Mouse (Mus musculus) MEL (cell line): ENCODE data around the gene Rps3a1. TPM values are rescaled to one million over a fixed set of nuclear protein-coding genes. Genes with fewer than 3 reads are reported as not detected.

Experiments used
- DNase-seq: peaks from one replicate; pipeline ENCODE4 v3.0.0; 2011; ENCODE audit warnings: low read depth, low spot score
- H3K27ac ChIP-seq: 2 replicates; pipeline ENCODE4 v1.5.1; 2012; ENCODE audit warnings: low read depth, mild to moderate bottlenecking, control low read depth, low read length, moderate library complexity; ENCODE audit not compliant: control insufficient read depth
- H3K27me3 ChIP-seq, 2 experiments: fragments of 150-350 bp in 1 of 2; sonication (generic) in 1 of 2; 2 replicates each; pipeline ENCODE4 v1.6.1; 2012; ENCODE audit warnings: low read length in 2 of 2, mild to moderate bottlenecking in 2 of 2, improper control_type of control experiment in 1 of 2, moderate library complexity in 1 of 2; ENCODE audit not compliant: insufficient read depth in 2 of 2, control insufficient read depth in 1 of 2
- H3K36me3 ChIP-seq, 2 experiments: 2 replicates each; pipeline ENCODE4 v1.6.1; 2012 to 2014; ENCODE audit warnings: low read length in 2 of 2, improper control_type of control experiment in 1 of 2, inconsistent platforms in 1 of 2, mild to moderate bottlenecking in 1 of 2; ENCODE audit not compliant: insufficient read depth in 2 of 2, control insufficient read depth in 1 of 2
- H3K4me1 ChIP-seq, 2 experiments: fragments of 150-350 bp in 1 of 2; sonication (generic) in 1 of 2; 2 replicates each; pipeline ENCODE4 v1.6.1; 2012; ENCODE audit warnings: low read length in 2 of 2, improper control_type of control experiment in 1 of 2, mild to moderate bottlenecking in 1 of 2; ENCODE audit not compliant: insufficient read depth in 2 of 2, control insufficient read depth in 1 of 2
- H3K4me3 ChIP-seq, 2 experiments: fragments of 150-350 bp in 1 of 2; sonication (generic) in 1 of 2; 2 replicates each; pipeline ENCODE4 v1.5.1; 2012; ENCODE audit warnings: low read depth in 2 of 2, low read length in 2 of 2, mild to moderate bottlenecking in 2 of 2, moderate library complexity in 2 of 2, control low read depth in 1 of 2, improper control_type of control experiment in 1 of 2; ENCODE audit not compliant: control insufficient read depth in 1 of 2, insufficient read depth in 1 of 2
- H3K79me2 ChIP-seq: 2 replicates; pipeline ENCODE4 v1.6.1; 2012; ENCODE audit warnings: mild to moderate bottlenecking, low read length, moderate library complexity; ENCODE audit not compliant: control insufficient read depth, poor library complexity, insufficient read depth
- H3K9ac ChIP-seq: 2 replicates; pipeline ENCODE4 v1.6.1; 2012; ENCODE audit warnings: low read depth, mild to moderate bottlenecking, control low read depth, low read length, moderate library complexity; ENCODE audit not compliant: control insufficient read depth, poor library complexity, severe bottlenecking
- H3K9me3 ChIP-seq: fragments of 150-350 bp; sonication (generic); replicated peaks from 2 replicates; pipeline ENCODE4 v1.6.1; 2012; ENCODE audit warnings: mild to moderate bottlenecking, low read length, improper control_type of control experiment, moderate library complexity; ENCODE audit not compliant: insufficient read depth
- CHD1 ChIP-seq: IDR thresholded peaks from 2 replicates; pipeline ENCODE4 v1.6.1; 2012; ENCODE audit warnings: low read depth, mild to moderate bottlenecking, inconsistent platforms, low read length, improper control_type of control experiment
- E2F4 ChIP-seq: IDR thresholded peaks from 2 replicates; pipeline ENCODE4 v1.6.1; 2011; ENCODE audit warnings: low read depth, low read length, improper control_type of control experiment, borderline replicate concordance
- GATA1 ChIP-seq: IDR thresholded peaks from 2 replicates; pipeline ENCODE4 v1.6.1; 2011; ENCODE audit warnings: low read depth, low read length, improper control_type of control experiment
- MXI1 ChIP-seq: IDR thresholded peaks from 2 replicates; pipeline ENCODE4 v1.6.1; 2011; ENCODE audit warnings: mild to moderate bottlenecking, low read depth, low read length, improper control_type of control experiment
- MYB ChIP-seq: IDR thresholded peaks from 2 replicates; pipeline ENCODE4 v1.6.1; 2011; ENCODE audit warnings: mild to moderate bottlenecking, low read depth, low read length, improper control_type of control experiment
- NELFE ChIP-seq: IDR thresholded peaks from 2 replicates; pipeline ENCODE4 v1.6.1; 2011; ENCODE audit warnings: low read depth, low read length, improper control_type of control experiment
- SMC3 ChIP-seq: IDR thresholded peaks from 2 replicates; pipeline ENCODE4 v1.6.1; 2011; ENCODE audit warnings: low read depth, low read length, improper control_type of control experiment
- TAL1 ChIP-seq: IDR thresholded peaks from 2 replicates; pipeline ENCODE4 v1.6.1; 2012; ENCODE audit warnings: mild to moderate bottlenecking, inconsistent platforms, low read length, moderate library complexity, mixed read lengths
- TCF12 ChIP-seq: IDR thresholded peaks from 2 replicates; pipeline ENCODE4 v1.6.1; 2014; ENCODE audit warnings: low read depth, mild to moderate bottlenecking, inconsistent platforms, low read length, improper control_type of control experiment, moderate library complexity
- ZC3H11A ChIP-seq: IDR thresholded peaks from 2 replicates; pipeline ENCODE4 v1.6.1; 2012; ENCODE audit warnings: low read depth, mild to moderate bottlenecking, inconsistent platforms, low read length, improper control_type of control experiment
- ZMIZ1 ChIP-seq: IDR thresholded peaks from 2 replicates; pipeline ENCODE4 v1.6.1; 2012; ENCODE audit warnings: low read depth, mild to moderate bottlenecking, inconsistent platforms, low read length, improper control_type of control experiment, moderate library complexity
- ZNF384 ChIP-seq: IDR thresholded peaks from 2 replicates; pipeline ENCODE4 v1.6.1; 2012; ENCODE audit warnings: low read depth, mild to moderate bottlenecking, inconsistent platforms, low read length, improper control_type of control experiment
- polyA plus RNA-seq, 2 experiments: library from polyadenylated mRNA; stranded (reverse) in 1 of 2; unstranded in 1 of 2; fragments of >175 nt in 1 of 2; fragments of >200 nt in 1 of 2; gene quantifications; 2 replicates each; pipeline versions ENCODE4 v1.2.1 to v1.2.4; 2012; ENCODE audit warnings: low replicate concordance in 2 of 2, low read depth in 1 of 2; ENCODE audit not compliant: insufficient read length in 2 of 2, insufficient read depth in 1 of 2, missing spikeins in 1 of 2
- total RNA-seq: library from RNA; depleted of rRNA; stranded (reverse); fragments of 300-350 nt; gene quantifications from 2 replicates; pipeline ENCODE4 v1.2.3, GENCODE M21; 2012

Rps3a1 gene
- total and polyA plus RNA-seq, 3 experiments, result 1,198 to 2,507 TPM; not detected in 1

DNA sequence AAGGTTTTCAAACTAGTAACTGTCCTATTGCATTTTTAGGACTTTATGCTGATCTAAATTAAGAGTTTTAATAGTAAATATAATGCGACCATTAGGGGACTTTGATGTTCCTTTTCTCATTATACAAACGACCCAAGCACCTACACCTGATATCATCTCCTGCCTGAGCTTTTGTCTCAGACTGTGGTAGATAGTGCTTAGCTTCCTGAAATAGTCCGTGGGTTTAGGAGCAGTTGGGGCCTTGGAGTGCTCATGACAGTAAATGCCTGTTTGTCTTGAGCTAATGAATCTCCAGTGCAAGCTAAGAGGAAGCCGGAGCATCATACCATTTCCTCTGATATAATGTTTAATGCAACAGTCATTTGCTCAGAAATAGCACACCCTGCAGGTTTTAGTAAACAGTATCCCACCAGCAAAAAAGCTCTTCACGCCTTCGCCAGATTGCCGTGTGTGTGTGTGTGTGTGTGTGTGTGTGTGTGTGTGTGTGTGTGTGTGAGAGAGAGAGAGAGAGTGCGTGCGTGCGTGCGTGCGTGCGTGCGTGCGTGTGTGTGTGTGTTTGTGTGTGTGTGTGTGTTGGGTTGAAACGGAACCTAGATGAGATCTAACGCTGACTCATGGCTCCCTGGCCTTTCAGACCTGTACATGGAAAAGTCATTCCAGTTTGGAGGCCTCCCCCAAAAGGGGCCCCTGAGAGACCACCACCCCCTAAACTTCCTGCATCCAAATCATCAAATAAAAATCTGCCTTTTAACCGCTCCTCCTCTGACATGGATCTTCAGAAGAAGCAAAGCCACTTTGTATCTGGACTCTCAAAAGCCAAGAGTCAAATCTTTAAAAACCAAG is 38.8 kb downstream of the Rps3a1 start (continued):
- TF ChIP-seq ZNF384, result no peak

DNA sequence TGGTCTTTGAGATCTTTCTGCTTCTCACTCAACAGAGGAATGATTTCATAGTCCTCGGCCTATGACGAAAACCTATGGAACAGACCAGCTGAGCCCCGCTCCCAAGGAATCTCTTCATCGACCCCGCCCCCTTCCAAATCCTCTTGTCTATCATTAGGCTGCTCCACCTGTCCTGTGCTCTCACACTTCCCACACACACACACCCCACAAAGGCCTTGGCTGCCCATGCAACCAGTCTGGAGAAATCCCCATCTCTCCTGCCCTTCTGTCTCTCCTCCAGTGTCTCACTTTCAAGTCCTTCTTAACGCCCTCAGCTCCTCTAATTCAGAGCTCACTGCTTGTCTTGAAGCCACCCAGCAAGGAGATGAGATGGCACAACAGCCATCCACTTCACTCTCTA is 40.5 kb downstream of the Rps3a1 start:
- no peaks in the 10 kb centered on the region for H3K9me3 ChIP-seq
- no peak overlapping the region for H3K4me3 ChIP-seq
- no peak overlapping the region for H3K27ac ChIP-seq
- peaks cover 2 to 10% of the 10 kb centered on the region in 2 experiments; a peak in 3 of 4 replicates for H3K4me1 ChIP-seq
- no peak overlapping the region for H3K9ac ChIP-seq
- no peak for DNase-seq
- TF ChIP-seq MYB (no peak), TCF12 (no peak), E2F4 (no peak), SMC3 (no peak), GATA1 (no peak), TAL1 (no peak), CHD1 (no peak)
- peaks cover 0 to 4% of the 10 kb centered on the region in 2 experiments; a peak in 2 of 4 replicates for H3K36me3 ChIP-seq
- no peaks in the 10 kb centered on the region for H3K27me3 ChIP-seq
- no peaks in the 10 kb centered on the region; the same call in 1 of the 2 replicates for H3K79me2 ChIP-seq

DNA sequence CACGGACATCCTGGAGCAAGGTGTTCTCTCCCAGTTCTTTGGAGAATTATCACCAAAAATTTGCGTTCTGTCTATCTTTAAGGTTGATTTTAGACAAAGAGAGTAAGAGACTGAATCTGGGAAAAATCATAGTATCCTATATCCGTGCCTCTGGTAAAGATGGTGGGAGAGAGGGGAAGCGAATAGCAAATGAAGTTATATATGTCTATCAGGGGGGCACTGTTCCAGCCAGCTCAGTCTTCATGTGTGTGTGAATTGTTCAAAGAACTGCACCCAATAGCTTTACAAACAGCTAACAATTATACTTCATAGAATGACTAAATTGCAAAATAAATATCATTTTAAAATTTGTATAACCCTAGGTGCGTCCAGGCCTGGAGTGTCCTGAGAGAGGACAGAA is 48.6 kb downstream of the Rps3a1 start:
- Histone ChIP-seq H3K4me3 (no peak overlapping the region), H3K27ac (no peak overlapping the region), H3K9ac (no peak overlapping the region), H3K9me3 (no peaks in the 10 kb centered on the region), H3K27me3 (no peaks in the 10 kb centered on the region), H3K79me2 (no peaks in the 10 kb centered on the region), H3K4me1 (no peaks in the 10 kb centered on the region), H3K36me3 (no peaks in the 10 kb centered on the region)
- no peak for DNase-seq
- TF ChIP-seq ZC3H11A (no peak), E2F4 (no peak), ZMIZ1 (no peak), NELFE (no peak), TCF12 (no peak), TAL1 (no peak), MXI1 (no peak)
